Mouse (Mus musculus) liver, embryonic 11.5 days (tissue): ENCODE results near the gene Tekt4. TPM values are rescaled to one million over a fixed set of nuclear protein-coding genes. Genes with fewer than 3 reads are reported as not detected.

ENCODE experiments used
- ATAC-seq: fragments of 200-750 bp; cut with Nextera tagmentation; replicated peaks from 2 replicates; pipeline ENCODE4 v1.8.0; 2017; ENCODE audit warnings: moderate number of reproducible peaks, mild to moderate bottlenecking, moderate TSS enrichment, moderate library complexity; ENCODE audit not compliant: low FRiP score
- DNase-seq: peaks from one replicate; pipeline ENCODE4 v3.0.0-alpha.2; 2017; ENCODE audit warnings: low spot score
- H3K27ac ChIP-seq: fragments of 300-500 bp; sonication (generic); 2 replicates; pipeline ENCODE4 v1.5.1; 2014; ENCODE audit warnings: mild to moderate bottlenecking, low read depth, low read length, control low read depth
- H3K27me3 ChIP-seq: fragments of 300-500 bp; sonication (generic); replicated peaks from 2 replicates; pipeline ENCODE4 v1.6.1; 2014; ENCODE audit warnings: low read length, mixed read lengths; ENCODE audit not compliant: control insufficient read depth, insufficient read depth
- H3K36me3 ChIP-seq: fragments of 300-500 bp; sonication (generic); 2 replicates; pipeline ENCODE4 v1.6.1; 2014; ENCODE audit warnings: mild to moderate bottlenecking, low read length, moderate library complexity, mixed read lengths; ENCODE audit not compliant: control insufficient read depth, insufficient read depth
- H3K4me1 ChIP-seq: fragments of 300-500 bp; sonication (generic); replicated peaks from 2 replicates; pipeline ENCODE4 v1.6.1; 2014; ENCODE audit warnings: low read length, mixed read lengths; ENCODE audit not compliant: control insufficient read depth, insufficient read depth
- H3K4me2 ChIP-seq: fragments of 300-500 bp; sonication (generic); 2 replicates; pipeline ENCODE4 v1.6.1; 2014; ENCODE audit warnings: mild to moderate bottlenecking, control low read depth, moderate library complexity
- H3K4me3 ChIP-seq: fragments of 300-500 bp; sonication (generic); 2 replicates; pipeline ENCODE4 v1.5.1; 2014; ENCODE audit warnings: low read depth, low read length, control low read depth
- H3K9ac ChIP-seq: fragments of 300-500 bp; sonication (generic); 2 replicates; pipeline ENCODE4 v1.6.1; 2014; ENCODE audit warnings: low read depth, low read length, control low read depth
- H3K9me3 ChIP-seq: fragments of 300-500 bp; sonication (generic); 2 replicates; pipeline ENCODE4 v1.6.1; 2016; ENCODE audit warnings: low read length, inconsistent platforms, mixed read lengths; ENCODE audit not compliant: control insufficient read depth
- WGBS: fragments of 180-500 bp; shearing (Covaris S2); extraction: QIAGEN DNeasy Blood & Tissue Kit; methylation state at CpG from one replicate; pipeline ENCODE4 v1.1.7; 2014; 5-methylcytosine and 5-hydroxymethylcytosine counted together
- polyA plus RNA-seq: library from polyadenylated mRNA; unstranded; fragments of >200 nt; fragmentation: Nextera tagmentation; extraction: Ambion mirVana; gene quantifications from 2 replicates; pipeline ENCODE4 v1.2.1, GENCODE M21; 2014

Gene Tekt4
- polyA plus RNA-seq, 1 experiment from 2014 or later = not detected

DNA sequence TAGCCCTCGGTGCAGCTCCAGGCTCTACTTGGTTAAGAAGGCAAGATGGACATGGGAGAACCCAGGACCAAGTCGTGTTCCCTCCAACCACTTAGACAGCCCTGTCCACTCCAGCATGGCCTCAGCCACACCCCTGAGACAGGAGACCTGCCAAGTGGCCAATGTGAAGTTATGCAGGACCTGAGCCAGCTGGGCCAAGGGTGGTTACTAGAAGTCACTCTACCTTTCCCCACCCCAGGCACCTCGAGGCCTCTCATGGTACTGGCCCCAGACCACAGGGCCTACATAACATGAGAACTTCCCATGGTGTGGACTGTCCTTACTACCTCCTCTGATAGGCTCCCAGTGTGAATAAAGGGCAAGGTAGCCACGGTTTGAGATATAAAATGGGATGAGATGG, 40.2 kb upstream of the Tekt4 start:
- H3K4me2 ChIP-seq = no peak overlapping the region
- no peaks in the 10 kb centered on the region for H3K9me3 ChIP-seq
- no peak for ATAC-seq
- H3K27me3 ChIP-seq = no peaks in the 10 kb centered on the region
- H3K4me1 ChIP-seq = peaks cover 27% of the 10 kb centered on the region
- H3K4me3 ChIP-seq = no peak overlapping the region
- H3K36me3 ChIP-seq = no peaks in the 10 kb centered on the region
- 58% methylated on average over 4 of the region's 4 CpGs for WGBS
- no peak overlapping the region for H3K27ac ChIP-seq
- no peak overlapping the region for H3K9ac ChIP-seq
- DNase-seq = no peak

- no peak overlapping the region for H3K27ac ChIP-seq
- H3K27me3 ChIP-seq = no peaks in the 10 kb centered on the region
- ATAC-seq = no peak
- H3K9me3 ChIP-seq = no peaks in the 10 kb centered on the region
- H3K36me3 ChIP-seq = no peaks in the 10 kb centered on the region
- DNase-seq = no peak
- 46% methylated on average over 3 of the region's 3 CpGs for WGBS
- no peak overlapping the region for H3K4me3 ChIP-seq
- peaks cover 25% of the 10 kb centered on the region for H3K4me1 ChIP-seq
- H3K9ac ChIP-seq = no peak overlapping the region
- H3K4me2 ChIP-seq = no peak overlapping the region
Observed at GRCm38 (mm10) chr17:25414917-25415316, 39.5 kb upstream of the Tekt4 start.

- 33% methylated on average over 6 of the region's 6 CpGs for WGBS
Observed at GRCm38 (mm10) chr17:25415421-25415913, 38.9 kb upstream of the Tekt4 start.

GRCm38 (mm10) chr17:25416219-25416618, 38.2 kb upstream of the Tekt4 start:
- Histone ChIP-seq H3K36me3 (no peaks in the 10 kb centered on the region), H3K4me3 (no peak overlapping the region), H3K27ac (peak overlapping the region; percentile 21; the same call in 1 of the 2 replicates), H3K27me3 (no peaks in the 10 kb centered on the region), H3K4me2 (no peak overlapping the region), H3K4me1 (peaks cover 24% of the 10 kb centered on the region), H3K9ac (no peak overlapping the region), H3K9me3 (no peaks in the 10 kb centered on the region)
- WGBS = 18% methylated on average over 3 of the region's 3 CpGs
- DNase-seq (no peak), ATAC-seq (no peak)

More at GRCm38 (mm10) chr17:25415421-25415913, 38.9 kb upstream of the Tekt4 start:
- H3K36me3 ChIP-seq = no peaks in the 10 kb centered on the region
- DNase-seq = no peak
- no peaks in the 10 kb centered on the region for H3K27me3 ChIP-seq
- H3K4me3 ChIP-seq = no peak overlapping the region
- H3K4me2 ChIP-seq = no peak overlapping the region
- no peaks in the 10 kb centered on the region for H3K9me3 ChIP-seq
- no peak for ATAC-seq
- peaks cover 24% of the 10 kb centered on the region for H3K4me1 ChIP-seq
- H3K27ac ChIP-seq = peak overlapping the region; percentile 36; the same call in 1 of the 2 replicates
- no peak overlapping the region for H3K9ac ChIP-seq

GRCm38 (mm10) chr17:25417990-25418389, 36.4 kb upstream of the Tekt4 start:
- Histone ChIP-seq H3K4me2 (no peak overlapping the region), H3K4me1 (peaks cover 24% of the 10 kb centered on the region), H3K9me3 (no peaks in the 10 kb centered on the region), H3K27me3 (no peaks in the 10 kb centered on the region), H3K36me3 (no peaks in the 10 kb centered on the region), H3K27ac (no peak overlapping the region), H3K4me3 (no peak overlapping the region), H3K9ac (no peak overlapping the region)
- 79% methylated on average over 6 of the region's 6 CpGs for WGBS
- ATAC-seq = no peak
- DNase-seq = no peak

GRCm38 (mm10) chr17:25418926-25419325, 35.5 kb upstream of the Tekt4 start:
- Histone ChIP-seq H3K9ac (no peak overlapping the region), H3K4me3 (no peak overlapping the region), H3K4me2 (no peak overlapping the region), H3K27me3 (no peaks in the 10 kb centered on the region), H3K9me3 (no peaks in the 10 kb centered on the region), H3K4me1 (peaks cover 24% of the 10 kb centered on the region), H3K27ac (no peak overlapping the region), H3K36me3 (no peaks in the 10 kb centered on the region)
- DNase-seq = no peak
- ATAC-seq = no peak
- WGBS = 44% methylated on average over 9 of the region's 9 CpGs

- Histone ChIP-seq H3K36me3 (no peaks in the 10 kb centered on the region), H3K27me3 (no peaks in the 10 kb centered on the region), H3K4me3 (no peak overlapping the region), H3K4me1 (peaks cover 11% of the 10 kb centered on the region), H3K9me3 (no peaks in the 10 kb centered on the region), H3K4me2 (no peak overlapping the region), H3K27ac (no peak overlapping the region), H3K9ac (no peak overlapping the region)
- WGBS = 82% methylated on average over 3 of the region's 3 CpGs
- ATAC-seq (no peak), DNase-seq (no peak)
Observed at GRCm38 (mm10) chr17:25420998-25421397, 33.4 kb upstream of the Tekt4 start.

DNA sequence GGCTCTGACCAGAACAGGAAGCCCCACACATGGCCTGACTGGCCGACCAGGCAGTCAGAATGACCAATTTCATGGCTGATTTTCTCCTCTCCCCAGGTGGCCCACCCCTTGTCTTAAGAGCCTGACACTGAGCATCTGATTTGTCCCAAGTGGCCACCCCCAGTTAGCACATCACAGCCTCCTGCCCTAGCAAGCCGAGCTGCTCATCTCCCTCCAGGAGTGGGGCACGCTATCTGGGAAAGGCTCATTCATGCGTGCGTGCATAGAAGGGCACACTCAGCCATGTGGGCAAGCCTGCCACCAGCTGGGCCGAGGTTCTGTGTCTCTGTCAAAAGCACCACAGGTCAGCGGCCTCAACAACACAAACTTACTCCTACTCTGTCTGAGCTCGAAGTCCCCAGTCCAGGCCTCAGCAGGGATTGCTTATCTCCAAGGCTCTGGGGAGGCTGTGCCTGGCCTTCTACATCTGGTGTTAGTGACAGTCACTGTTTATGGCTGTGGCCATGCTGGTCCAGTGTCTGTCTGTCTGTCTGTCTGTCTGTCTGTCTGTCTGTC, 29.8 kb upstream of the Tekt4 start:
- H3K27me3 ChIP-seq = 0 out of 2 replicates have a peak, but pooled peaks cover 2% of the 10 kb centered on the region
- H3K4me3 ChIP-seq = no peak overlapping the region
- DNase-seq (no peak), ATAC-seq (no peak)
- H3K36me3 ChIP-seq = no peaks in the 10 kb centered on the region
- H3K9me3 ChIP-seq = no peaks in the 10 kb centered on the region
- H3K9ac ChIP-seq = no peak overlapping the region
- 59% methylated on average over 8 of the region's 8 CpGs for WGBS
- no peak overlapping the region for H3K27ac ChIP-seq
- H3K4me1 ChIP-seq = 0 out of 2 replicates have a peak, but pooled peaks cover 6% of the 10 kb centered on the region
- H3K4me2 ChIP-seq = no peak overlapping the region

- Histone ChIP-seq H3K9ac (no peak overlapping the region), H3K27ac (no peak overlapping the region), H3K4me1 (peaks cover 9% of the 10 kb centered on the region; the same call in 1 of the 2 replicates), H3K36me3 (no peaks in the 10 kb centered on the region), H3K4me2 (no peak overlapping the region), H3K9me3 (no peaks in the 10 kb centered on the region), H3K27me3 (peaks cover 14% of the 10 kb centered on the region), H3K4me3 (no peak overlapping the region)
- DNase-seq (no peak), ATAC-seq (no peak)
- WGBS = 68% methylated on average over 2 of the region's 2 CpGs
Observed at GRCm38 (mm10) chr17:25425996-25426395, 28.4 kb upstream of the Tekt4 start.
